Mouse (Mus musculus): Measurements from ENCODE around the gene Eif3j1.
"Not testable (repeated sequence)": the region's sequence is repeated elsewhere in the genome, so short reads cannot be mapped to it uniquely, and the experiment has no call there.

The Eif3j1 gene

DNA sequence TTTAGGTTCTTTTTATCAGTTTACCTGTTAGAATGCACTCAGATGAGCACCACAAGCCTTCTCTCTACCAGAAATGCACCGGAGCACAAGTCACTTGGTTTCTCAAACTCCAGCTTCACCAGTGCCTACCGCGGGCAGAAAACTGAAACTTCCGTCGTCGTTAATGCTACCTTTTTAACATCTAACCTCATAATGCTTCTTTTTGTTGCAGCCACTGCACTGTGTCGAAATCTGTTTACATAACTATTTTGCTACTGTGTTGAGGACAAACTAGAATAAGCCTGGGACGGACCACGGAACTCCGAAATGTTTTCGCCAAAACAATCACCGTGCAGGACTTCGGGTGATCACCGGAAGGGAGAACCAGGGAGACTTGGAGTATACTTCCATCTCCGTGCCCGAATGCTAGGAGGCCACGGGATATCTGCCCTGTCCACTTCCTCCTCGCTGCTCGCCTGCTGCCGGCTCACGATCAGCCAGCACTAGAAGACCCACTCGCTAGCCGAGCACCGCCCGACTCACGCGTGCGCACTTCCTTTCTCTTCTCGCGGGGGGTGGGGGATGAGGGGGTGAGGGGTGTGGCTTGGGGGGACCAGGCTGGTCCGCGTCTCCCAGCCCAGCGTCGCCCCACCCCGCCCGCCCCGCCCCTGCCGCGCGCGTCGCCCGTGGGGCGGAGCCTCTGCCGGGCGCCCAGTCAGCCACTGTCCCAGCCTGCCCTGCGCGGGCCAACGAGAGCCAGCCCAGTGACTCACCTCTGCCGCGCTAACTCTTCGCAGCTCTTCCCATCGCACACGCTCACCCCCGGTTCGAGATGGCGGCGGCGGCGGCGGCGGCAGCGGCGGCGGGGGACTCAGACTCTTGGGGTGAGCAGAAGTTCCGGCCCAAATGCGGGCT lies at the start of gene Eif3j1:
Gene Eif3j1 (plus strand): TSS at position 685 of the 894 bp plus-strand sequence.
- peak; percentile 61 to 79 for DNase-seq (ENCODE audit: low read depth in 1 of 2, low spot score in 2 of 2)

- no peak for DNase-seq (ENCODE audit: low read depth in 1 of 2, low spot score in 2 of 2)
Measured at GRCm38 (mm10) chr2:121995738-121996137, 32.6 kb upstream of the Eif3j1 start.

DNA sequence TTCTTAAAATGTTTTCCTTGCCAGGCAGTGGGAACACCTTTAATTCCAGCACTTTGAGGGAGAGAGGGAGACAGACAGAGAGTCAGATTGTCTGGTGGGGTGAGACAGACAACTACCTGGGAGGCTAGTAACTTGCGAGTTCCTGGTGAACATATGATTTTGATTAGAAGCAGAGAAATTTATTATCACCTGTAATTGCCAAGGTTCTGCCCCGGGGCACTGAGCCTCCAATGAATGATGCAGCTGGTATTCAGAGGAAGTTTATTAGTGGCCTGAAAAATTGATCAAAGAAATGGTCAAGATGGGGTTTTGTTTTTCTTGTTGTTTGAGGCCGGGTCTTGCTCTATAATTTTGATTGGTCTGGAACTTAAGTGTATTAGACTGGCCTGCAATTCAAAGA lies 19.5 kb upstream of the Eif3j1 start:
- no peak for DNase-seq (ENCODE audit: low read depth in 1 of 2, low spot score in 2 of 2)

GRCm38 (mm10) chr2:122011441-122011840 lies 16.9 kb upstream of the Eif3j1 start:
- DNase-seq (ENCODE audit: low read depth in 1 of 2, low spot score in 2 of 2), result no peak

- no peak for DNase-seq (ENCODE audit: low read depth in 1 of 2, low spot score in 2 of 2)
Measured at GRCm38 (mm10) chr2:122018705-122019104, 9.6 kb upstream of the Eif3j1 start.

- DNase-seq (ENCODE audit: low read depth in 1 of 2, low spot score in 2 of 2), result no peak
Measured at GRCm38 (mm10) chr2:122022284-122022683, 6.1 kb upstream of the Eif3j1 start.

DNA sequence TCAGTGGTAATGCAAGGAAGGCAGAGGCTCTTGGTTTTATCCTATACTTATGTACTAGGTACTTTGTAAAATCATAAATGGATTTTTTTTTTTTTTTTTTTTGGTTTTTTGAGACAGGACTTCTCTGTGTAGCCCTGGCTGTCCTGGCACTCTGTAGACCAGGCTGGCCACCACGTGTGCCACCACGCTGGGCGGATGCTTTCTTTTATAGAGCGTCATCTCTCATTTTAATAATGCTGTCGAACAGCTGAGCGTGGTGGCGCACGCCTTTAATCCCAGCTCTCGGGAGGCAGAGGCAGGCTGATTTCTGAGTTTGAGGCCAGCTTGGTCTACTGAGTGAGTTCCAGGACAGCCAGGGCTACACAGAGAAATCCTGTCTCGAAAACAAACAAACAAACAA lies 1.3 kb upstream of the Eif3j1 start:
- DNase-seq (ENCODE audit: low read depth in 1 of 2, low spot score in 2 of 2), result not testable (repeated sequence)

DNA sequence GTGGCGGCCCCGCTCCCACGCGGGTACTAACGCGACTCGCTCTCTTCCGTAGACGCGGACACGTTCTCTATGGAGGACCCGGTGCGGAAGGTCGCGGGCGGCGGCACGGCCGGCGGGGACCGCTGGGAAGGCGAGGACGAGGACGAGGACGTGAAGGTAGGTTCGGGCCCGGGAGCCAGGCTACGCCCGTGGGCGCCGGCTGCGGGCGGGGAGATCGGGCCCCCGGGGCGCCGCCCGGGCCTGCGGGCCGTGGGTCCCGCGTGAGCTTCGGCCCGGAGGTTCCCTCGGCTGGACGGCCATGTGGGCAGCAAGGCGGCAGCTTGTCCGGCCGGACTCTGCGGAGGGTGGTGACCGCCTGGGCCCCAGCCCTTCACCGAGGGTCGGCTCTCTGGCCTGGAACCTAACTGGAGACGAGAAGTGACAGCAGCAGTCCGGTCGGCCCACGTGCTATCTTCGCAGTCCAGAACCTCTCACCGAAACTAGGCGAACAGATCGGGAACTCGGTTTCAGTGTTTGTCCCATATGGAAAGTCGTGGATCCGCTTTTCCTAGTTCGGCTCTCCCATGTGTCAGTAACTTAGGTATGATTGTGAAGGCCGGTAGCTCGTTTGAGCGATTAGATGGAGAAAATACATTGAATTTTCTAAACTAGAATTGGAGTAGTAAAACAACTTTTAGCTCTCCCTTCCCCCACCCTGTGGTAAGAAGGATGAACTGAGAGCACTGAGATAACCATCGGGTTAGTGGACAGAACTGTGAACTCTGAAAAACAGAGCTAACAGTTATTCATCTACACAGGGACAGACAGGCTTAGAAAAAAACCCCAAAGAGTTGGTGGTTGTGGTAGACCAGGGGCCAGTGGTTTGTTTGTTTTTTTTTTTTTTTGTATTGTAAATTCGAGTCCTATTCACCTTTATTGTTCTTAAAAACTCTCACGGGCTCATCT lies 682 bp downstream of the Eif3j1 start:
- DNase-seq (ENCODE audit: low read depth in 1 of 2, low spot score in 2 of 2), result no peak

DNA sequence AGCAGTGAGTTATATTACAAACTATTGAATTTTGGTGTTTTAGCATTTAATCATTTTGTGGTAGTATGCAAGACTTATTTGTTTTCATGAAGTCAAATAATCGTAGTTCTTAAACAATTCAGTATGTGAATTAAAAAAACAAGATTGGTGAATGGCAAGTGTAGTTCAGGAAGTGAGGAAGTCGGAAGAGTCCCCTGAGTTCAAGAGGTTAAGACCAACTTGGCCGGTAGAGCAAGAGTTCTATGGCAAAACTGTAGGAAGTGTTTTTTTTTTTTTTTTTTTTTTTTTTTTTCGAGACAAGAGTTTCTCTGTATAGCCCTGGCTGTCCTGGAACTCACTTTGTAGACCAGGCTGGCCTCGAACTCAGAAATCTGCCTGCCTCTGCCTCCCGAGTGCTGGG lies 3.6 kb downstream of the Eif3j1 start:
- no peak for DNase-seq (ENCODE audit: low read depth in 1 of 2, low spot score in 2 of 2)

GRCm38 (mm10) chr2:122036064-122036463 lies 7.7 kb downstream of the Eif3j1 start:
- DNase-seq (ENCODE audit: low read depth in 1 of 2, low spot score in 2 of 2), result no peak

- DNase-seq (ENCODE audit: low read depth in 1 of 2, low spot score in 2 of 2), result no peak
Measured at GRCm38 (mm10) chr2:122043926-122044325, 15.6 kb downstream of the Eif3j1 start.

DNA sequence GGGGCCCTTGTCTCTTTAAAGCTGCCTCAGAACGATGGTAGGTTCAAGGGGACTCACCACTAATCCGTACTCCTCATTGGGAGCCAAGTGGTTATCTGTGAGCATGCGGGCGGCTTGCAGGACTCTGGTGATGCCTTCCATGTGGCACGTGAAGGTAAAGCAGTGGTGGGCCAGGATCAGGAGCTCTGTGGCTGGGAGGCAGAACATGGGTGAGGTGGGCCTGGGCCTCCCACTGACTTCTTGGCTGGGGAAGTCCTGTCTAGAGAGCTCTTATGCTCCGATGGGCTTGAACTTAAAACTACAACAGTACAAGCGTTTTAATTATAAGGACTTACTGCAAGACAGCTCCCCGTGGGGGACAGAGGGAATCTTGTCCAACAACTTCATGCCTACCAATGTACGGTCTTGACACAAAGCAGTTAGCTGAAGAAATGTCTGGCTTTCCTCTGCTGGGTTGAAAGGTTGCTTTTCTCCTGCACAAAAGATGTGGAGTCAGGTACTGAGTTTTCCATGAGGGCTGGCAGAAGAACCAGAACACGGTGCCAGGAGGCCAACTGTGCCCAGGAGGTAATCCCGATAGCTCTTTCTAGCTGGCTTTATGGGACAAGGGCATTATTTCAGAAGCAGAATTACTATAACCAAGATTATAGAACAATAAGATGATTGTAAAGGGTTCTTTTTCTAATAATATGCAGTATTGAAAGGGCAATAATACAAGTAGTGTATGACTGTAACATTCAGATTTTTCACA lies 31.2 kb downstream of the Eif3j1 start:
- no peak for DNase-seq (ENCODE audit: low read depth in 1 of 2, low spot score in 2 of 2)

DNA sequence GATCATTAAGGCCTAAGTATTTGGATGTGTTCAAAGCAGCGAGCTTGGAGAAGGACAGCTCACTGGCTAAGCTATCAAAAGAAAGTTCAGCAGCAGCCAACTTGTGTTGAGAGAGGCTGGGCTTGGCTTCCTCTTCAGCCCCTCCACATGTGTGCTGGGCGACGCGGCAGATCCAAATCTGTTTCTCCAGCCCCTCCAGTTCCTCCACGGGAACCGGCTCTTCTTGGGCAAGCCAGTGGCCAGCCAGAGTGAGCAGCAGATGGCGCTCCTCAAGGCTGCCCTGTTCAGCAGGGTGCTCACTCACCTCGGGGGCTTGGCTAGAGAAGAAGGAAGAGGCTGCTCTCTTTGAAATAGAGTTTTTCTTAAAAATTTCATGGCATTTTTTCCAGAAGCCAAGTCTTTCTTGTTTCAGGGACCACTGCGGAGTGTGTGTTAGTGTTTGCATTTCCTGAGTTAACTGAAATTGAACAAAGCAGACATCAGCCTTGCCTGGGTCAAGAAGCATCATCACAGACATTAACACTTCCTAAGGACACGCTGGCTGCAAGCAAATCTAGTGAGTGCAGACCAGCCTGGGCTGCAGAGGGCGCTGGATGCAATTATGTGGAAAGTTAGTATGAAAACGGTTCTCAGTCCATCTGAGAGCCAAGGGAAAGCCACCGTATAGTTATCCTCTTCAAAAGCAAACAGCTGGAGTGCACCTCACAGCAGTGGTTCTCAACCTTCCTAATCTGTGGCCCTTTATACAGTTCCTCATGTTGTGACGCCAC lies 37.0 kb downstream of the Eif3j1 start:
- no peak for DNase-seq (ENCODE audit: low read depth in 1 of 2, low spot score in 2 of 2)

DNA sequence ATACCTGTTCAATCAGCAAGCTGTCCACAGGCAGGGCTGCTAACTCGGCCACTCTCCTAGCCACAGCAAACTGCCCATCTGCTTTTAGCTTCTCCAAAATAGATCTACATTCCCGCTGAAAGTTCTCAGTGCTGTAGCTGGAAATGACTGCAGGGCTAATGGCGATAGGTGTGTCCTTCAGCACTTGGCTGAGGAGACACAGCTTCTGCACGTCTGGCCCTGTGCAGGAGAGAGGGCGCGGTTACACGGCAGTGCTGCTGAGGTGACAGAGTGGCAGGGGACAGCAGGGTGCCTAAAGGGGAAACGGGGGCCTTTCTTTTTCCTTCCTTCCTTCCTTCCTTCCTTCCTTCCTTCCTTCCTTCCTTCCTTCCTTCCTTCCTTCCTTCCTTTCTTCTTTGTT lies 37.9 kb downstream of the Eif3j1 start:
- no peak for DNase-seq (ENCODE audit: low read depth in 1 of 2, low spot score in 2 of 2)

DNA sequence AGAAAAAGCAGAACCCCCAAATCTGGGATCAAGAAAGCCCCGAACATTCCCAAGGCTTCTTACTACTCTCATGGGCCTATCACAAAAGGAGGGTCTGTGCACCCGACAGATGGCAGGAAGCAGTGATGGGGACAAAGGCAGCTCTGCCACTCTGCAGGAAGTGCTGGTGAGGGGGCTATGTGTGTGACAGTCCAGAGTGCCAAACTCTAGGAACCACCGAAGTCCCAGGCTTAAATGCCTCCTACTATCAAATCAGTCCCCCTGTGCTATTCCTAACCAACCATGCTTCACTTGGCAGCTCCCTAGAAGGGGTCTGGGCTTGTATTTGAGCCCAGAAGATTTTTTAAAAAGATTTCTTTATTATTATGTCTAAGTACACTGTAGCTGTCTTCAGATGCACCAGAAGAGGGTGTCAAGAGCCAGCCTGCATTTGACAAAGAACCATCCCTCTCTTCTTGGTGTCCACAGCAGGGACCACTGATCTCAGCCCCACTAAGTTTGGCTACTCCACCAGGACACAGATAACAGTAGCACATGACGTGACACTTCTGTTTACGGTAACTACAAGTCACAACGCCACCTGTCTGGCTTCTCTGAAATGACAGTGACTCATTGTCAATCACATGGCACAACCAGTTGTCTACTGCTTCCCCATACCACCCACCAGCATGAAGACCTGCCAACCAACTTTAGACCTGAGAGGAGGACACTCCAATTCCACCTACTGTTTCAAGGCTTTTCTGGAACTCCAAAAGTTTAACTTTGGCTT lies 41.0 kb downstream of the Eif3j1 start:
- DNase-seq (ENCODE audit: low read depth in 1 of 2, low spot score in 2 of 2), result no peak

GRCm38 (mm10) chr2:122069922-122070321 lies 41.6 kb downstream of the Eif3j1 start:
- DNase-seq (ENCODE audit: low read depth in 1 of 2, low spot score in 2 of 2), result peak; percentile 20 to 24

GRCm38 (mm10) chr2:122081728-122082456 lies 53.5 kb downstream of the Eif3j1 start:
- no peak for DNase-seq (ENCODE audit: low read depth in 1 of 2, low spot score in 2 of 2)

DNA sequence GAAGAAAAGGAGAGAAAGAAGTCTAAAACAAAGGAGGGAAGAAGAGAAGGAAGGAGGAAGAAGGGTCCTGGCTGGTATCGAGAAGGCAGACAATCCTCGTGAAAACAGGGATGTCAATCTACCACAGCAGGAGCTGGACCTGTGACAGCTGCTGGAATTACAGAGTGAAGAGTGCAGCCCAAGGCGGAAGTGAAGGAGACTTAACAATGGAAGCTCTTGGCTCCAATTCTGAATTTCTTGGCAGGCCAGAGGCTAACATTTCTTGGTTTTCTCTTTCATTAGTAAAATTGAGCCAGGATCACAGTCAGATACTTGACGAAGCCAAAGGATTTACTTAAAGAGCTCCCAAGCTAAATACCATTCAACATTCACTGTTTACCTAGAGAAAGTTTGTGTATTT lies 58.1 kb downstream of the Eif3j1 start:
- DNase-seq (ENCODE audit: low read depth in 1 of 2, low spot score in 2 of 2), result no peak

DNA sequence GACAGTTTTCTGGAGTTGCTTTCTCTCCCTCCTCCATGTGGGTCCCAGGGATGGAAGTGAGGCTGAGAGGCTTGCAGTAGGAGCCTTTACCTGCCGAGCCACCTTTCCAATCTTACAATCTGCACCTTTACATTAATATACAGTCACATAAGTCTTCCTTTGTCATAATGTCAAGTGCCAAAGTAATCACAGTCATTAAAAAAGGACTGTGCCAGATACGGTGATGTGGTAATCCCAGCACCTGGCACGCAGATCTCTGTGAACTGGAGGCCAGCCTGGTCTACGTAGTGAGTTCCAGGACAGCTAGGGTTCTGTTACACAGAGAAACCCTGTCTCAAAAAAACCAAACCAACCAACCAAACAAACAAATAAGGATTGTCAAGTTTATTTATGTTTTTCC lies 65.5 kb downstream of the Eif3j1 start:
- DNase-seq (ENCODE audit: low read depth in 1 of 2, low spot score in 2 of 2), result no peak

Measured in monocyte, adult 2 months (primary cell).